Mouse (Mus musculus) CD4-positive helper T cell, adult 2 months (primary cell): ENCODE measurements around the gene Clk3.
"Not testable (repeated sequence)": the region's sequence is repeated elsewhere in the genome, so short reads cannot be mapped to it uniquely, and the experiment has no call there.

ENCODE experiments used
- DNase-seq: peaks from one replicate; pipeline ENCODE4 v3.0.0-alpha.2; 2012; ENCODE audit warnings: low read depth, missing footprints, low spot score

Gene Clk3

GRCm38 (mm10) chr9:57724701-57725100 lies 41.0 kb downstream of the Clk3 start:
- DNase-seq = no peak

- no peak for DNase-seq
Measured at GRCm38 (mm10) chr9:57723796-57724195, 41.9 kb downstream of the Clk3 start.

GRCm38 (mm10) chr9:57723315-57723715 lies 42.3 kb downstream of the Clk3 start:
- no peak for DNase-seq

GRCm38 (mm10) chr9:57722371-57722770 lies 43.3 kb downstream of the Clk3 start:
- no peak for DNase-seq

GRCm38 (mm10) chr9:57720736-57721135 lies 44.9 kb downstream of the Clk3 start:
- DNase-seq = no peak

- DNase-seq = no peak
Measured at GRCm38 (mm10) chr9:57718408-57718807, 47.3 kb downstream of the Clk3 start.

GRCm38 (mm10) chr9:57712194-57712593 lies 53.5 kb downstream of the Clk3 start:
- no peak for DNase-seq

- DNase-seq = not testable (repeated sequence)
Measured at GRCm38 (mm10) chr9:57710214-57710613, 55.4 kb downstream of the Clk3 start.

- no peak for DNase-seq
Measured at GRCm38 (mm10) chr9:57708720-57709274, 56.9 kb downstream of the Clk3 start.

GRCm38 (mm10) chr9:57708068-57708719 lies 57.5 kb downstream of the Clk3 start, which contains the start of gene Edc3:
Edc3 (plus strand) TSS chr9:57708540.
- peak; percentile 91 for DNase-seq

GRCm38 (mm10) chr9:57706496-57706895 lies 59.2 kb downstream of the Clk3 start:
- DNase-seq = no peak
